Mouse (Mus musculus) forebrain, postnatal 0 days (tissue): Measurements from ENCODE around the gene Ssx9. TPM values are rescaled to one million over a fixed set of nuclear protein-coding genes. Genes with fewer than 3 reads are reported as not detected.
"Not testable (repeated sequence)": the region's sequence is repeated elsewhere in the genome, so short reads cannot be mapped to it uniquely, and the experiment has no call there.

ENCODE experiments used
- ATAC-seq: fragments of 200-750 bp; cut with Nextera tagmentation; 2 replicates; pipeline ENCODE4 v1.8.0; 2017; ENCODE audit warnings: mild to moderate bottlenecking, moderate library complexity
- DNase-seq: peaks from one replicate; pipeline ENCODE4 v3.0.0-alpha.2; 2015
- H3K27ac ChIP-seq: fragments of 300-500 bp; sonication (generic); 2 replicates; pipeline ENCODE4 v1.5.1; 2014; ENCODE audit warnings: low read depth, mild to moderate bottlenecking, antibody characterized with exemption, low read length, moderate library complexity, mixed read lengths
- H3K27me3 ChIP-seq: fragments of 300-500 bp; sonication (generic); 2 replicates; pipeline ENCODE4 v1.6.1; 2014; ENCODE audit warnings: mild to moderate bottlenecking, low read length, mixed read lengths; ENCODE audit not compliant: insufficient read depth
- H3K36me3 ChIP-seq: fragments of 300-500 bp; sonication (generic); 2 replicates; pipeline ENCODE4 v1.6.1; 2014; ENCODE audit warnings: mild to moderate bottlenecking, moderate library complexity; ENCODE audit not compliant: insufficient read depth
- H3K4me1 ChIP-seq: fragments of 300-500 bp; sonication (generic); 2 replicates; pipeline ENCODE4 v1.6.1; 2014; ENCODE audit warnings: antibody characterized with exemption; ENCODE audit not compliant: insufficient read depth
- H3K4me2 ChIP-seq: fragments of 300-500 bp; sonication (generic); 2 replicates; pipeline ENCODE4 v1.6.1; 2014; ENCODE audit warnings: low read depth, mild to moderate bottlenecking, moderate library complexity
- H3K4me3 ChIP-seq: fragments of 300-500 bp; sonication (generic); 2 replicates; pipeline ENCODE4 v1.5.1; 2014; ENCODE audit warnings: low read depth, low read length, mixed read lengths
- H3K9ac ChIP-seq: fragments of 300-500 bp; sonication (generic); 2 replicates; pipeline ENCODE4 v1.6.1; 2014; ENCODE audit warnings: mild to moderate bottlenecking
- H3K9me3 ChIP-seq: fragments of 300-500 bp; sonication (generic); 2 replicates; pipeline ENCODE4 v1.6.1; 2016; ENCODE audit warnings: low read length
- CTCF ChIP-seq: sonication (generic); IDR thresholded peaks from 2 replicates; pipeline ENCODE4 v1.5.1; 2016; ENCODE audit warnings: antibody characterized with exemption, control low read depth, low read depth
- WGBS: fragments of 180-500 bp; shearing (Covaris S2); extraction: QIAGEN DNeasy Blood & Tissue Kit; methylation state at CpG from one replicate; pipeline ENCODE4 v1.1.7; 2014; 5-methylcytosine and 5-hydroxymethylcytosine counted together
- polyA plus RNA-seq: library from polyadenylated mRNA; unstranded; fragments of >200 nt; fragmentation: Nextera tagmentation; extraction: Ambion mirVana; gene quantifications from 2 replicates; pipeline ENCODE4 v1.2.1, GENCODE M21; 2015
- total RNA-seq: library from RNA; depleted of rRNA; stranded (reverse); fragments of >200 nt; gene quantifications from 2 replicates; pipeline ENCODE4 v1.2.3, GENCODE M21; 2014; rRNA removed

Gene Ssx9
- total RNA-seq (not detected in 2 replicates), polyA plus RNA-seq (not detected in 2 replicates)

- not testable (repeated sequence) for H3K9me3 ChIP-seq, ATAC-seq, H3K4me1 ChIP-seq, H3K4me2 ChIP-seq, H3K27ac ChIP-seq, DNase-seq, H3K4me3 ChIP-seq, H3K36me3 ChIP-seq, H3K9ac ChIP-seq, H3K27me3 ChIP-seq
- WGBS = 59% methylated on average over 2 of the region's 2 CpGs
These were observed at the start of gene Ssx9 for GRCm38 (mm10) chrX:8748132-8748531. TSS of gene Ssx9 (plus strand) at chrX:8748432.

- Histone ChIP-seq H3K9ac (no peak overlapping the region), H3K27ac (no peak overlapping the region), H3K36me3 (no peaks in the 10 kb centered on the region), H3K4me2 (no peak overlapping the region), H3K4me1 (no peaks in the 10 kb centered on the region), H3K9me3 (no peaks in the 10 kb centered on the region), H3K27me3 (no peaks in the 10 kb centered on the region), H3K4me3 (no peak overlapping the region)
- DNase-seq (peak; percentile 7), ATAC-seq (no peak)
- peak; percentile 34 for TF ChIP-seq CTCF
- WGBS = 65% methylated on average over 5 of the region's 5 CpGs
These were observed 15.3 kb upstream of the Ssx9 start for GRCm38 (mm10) chrX:8732907-8733306.

GRCm38 (mm10) chrX:8803391-8803790, 55.2 kb downstream of the Ssx9 start, which contains the start of gene Ssxb5:
TSS of gene Ssxb5 (plus strand) at chrX:8803691.
- not testable (repeated sequence) for DNase-seq, H3K9me3 ChIP-seq, H3K4me1 ChIP-seq, H3K27ac ChIP-seq, H3K27me3 ChIP-seq, H3K4me2 ChIP-seq, H3K9ac ChIP-seq, H3K36me3 ChIP-seq, ATAC-seq, H3K4me3 ChIP-seq
- WGBS = 83% methylated on average over 4 of the region's 4 CpGs

Other genes with a start within 250 kb of the Ssx9 start
- gene Gm14459, start 223.5 kb upstream of the Ssx9 start, total RNA-seq = not detected in 2 replicates
- gene Gm14459, start 223.5 kb upstream of the Ssx9 start, polyA plus RNA-seq = not detected in 2 replicates
- not detected in 2 replicates for gene Ssxb6, start 200.2 kb upstream of the Ssx9 start, total RNA-seq
- not detected in 2 replicates for gene Ssxb6, start 200.2 kb upstream of the Ssx9 start, polyA plus RNA-seq
- gene Ssxb3, start 156.6 kb upstream of the Ssx9 start, total RNA-seq = not detected in 2 replicates
- not detected in 2 replicates for gene Ssxb3, start 156.6 kb upstream of the Ssx9 start, polyA plus RNA-seq
- gene Ssxb8, start 57.6 kb upstream of the Ssx9 start, total RNA-seq = not detected in 2 replicates
- not detected in 2 replicates for gene Ssxb8, start 57.6 kb upstream of the Ssx9 start, polyA plus RNA-seq
- gene Ssxb5, start 55.3 kb downstream of the Ssx9 start, total RNA-seq = 0.38 TPM in 1 of 2 replicates, not detected in the other
- gene Ssxb5, start 55.3 kb downstream of the Ssx9 start, polyA plus RNA-seq = not detected in 2 replicates
- gene Gm6592, start 95.6 kb downstream of the Ssx9 start, total RNA-seq = not detected in 2 replicates
- not detected in 2 replicates for gene Gm6592, start 95.6 kb downstream of the Ssx9 start, polyA plus RNA-seq
- not detected in 2 replicates for gene Gm5751, start 125.8 kb downstream of the Ssx9 start, total RNA-seq
- gene Gm5751, start 125.8 kb downstream of the Ssx9 start, polyA plus RNA-seq = not detected in 2 replicates
- gene B630019K06Rik, start 143.9 kb downstream of the Ssx9 start, total RNA-seq = 40.1 and 60.1 TPM in 2 replicates
- gene B630019K06Rik, start 143.9 kb downstream of the Ssx9 start, polyA plus RNA-seq = 18.3 and 27.1 TPM in 2 replicates
- gene Fthl17b, start 214.5 kb downstream of the Ssx9 start, total RNA-seq = not detected in 2 replicates
- gene Fthl17b, start 214.5 kb downstream of the Ssx9 start, polyA plus RNA-seq = not detected in 2 replicates
- not detected in 2 replicates for gene Fthl17c, start 228.1 kb downstream of the Ssx9 start, total RNA-seq
- gene Fthl17c, start 228.1 kb downstream of the Ssx9 start, polyA plus RNA-seq = not detected in 2 replicates
- gene Fthl17d, start 238.3 kb downstream of the Ssx9 start, total RNA-seq = not detected in 2 replicates
- not detected in 2 replicates for gene Fthl17d, start 238.3 kb downstream of the Ssx9 start, polyA plus RNA-seq